Mouse (Mus musculus): ENCODE results near the gene Tpm4.

Tpm4 gene

DNA sequence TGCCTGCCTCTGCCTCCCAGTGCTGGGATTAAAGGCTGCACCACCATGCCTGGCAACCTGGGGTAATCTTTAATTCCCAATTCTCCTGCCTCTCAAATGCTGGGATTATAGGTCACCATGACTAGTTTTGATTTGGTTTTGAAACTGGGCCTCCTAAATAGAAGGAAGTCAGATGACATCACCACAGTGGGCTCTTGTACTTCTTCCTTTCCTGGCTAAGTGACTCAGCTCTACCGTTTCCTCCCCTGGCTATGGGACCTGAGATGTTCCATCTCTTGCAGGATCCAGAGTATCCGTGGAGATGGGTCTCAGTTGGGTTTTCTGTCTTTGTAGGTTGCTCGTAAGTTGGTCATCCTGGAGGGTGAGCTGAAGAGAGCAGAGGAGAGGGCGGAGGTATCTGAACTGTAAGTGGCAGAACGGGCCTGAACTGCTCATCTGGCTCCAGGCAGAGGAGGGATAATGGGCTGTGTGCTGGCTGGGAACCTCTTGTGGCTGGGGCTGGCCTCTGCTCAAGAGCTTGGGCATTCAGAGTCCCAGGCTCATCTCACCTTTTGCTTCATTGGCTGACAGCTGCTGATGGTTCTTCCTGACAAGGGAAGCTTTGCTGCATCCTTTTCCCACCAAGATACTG is 9.7 kb downstream of the Tpm4 start:
- no peak for DNase-seq

DNA sequence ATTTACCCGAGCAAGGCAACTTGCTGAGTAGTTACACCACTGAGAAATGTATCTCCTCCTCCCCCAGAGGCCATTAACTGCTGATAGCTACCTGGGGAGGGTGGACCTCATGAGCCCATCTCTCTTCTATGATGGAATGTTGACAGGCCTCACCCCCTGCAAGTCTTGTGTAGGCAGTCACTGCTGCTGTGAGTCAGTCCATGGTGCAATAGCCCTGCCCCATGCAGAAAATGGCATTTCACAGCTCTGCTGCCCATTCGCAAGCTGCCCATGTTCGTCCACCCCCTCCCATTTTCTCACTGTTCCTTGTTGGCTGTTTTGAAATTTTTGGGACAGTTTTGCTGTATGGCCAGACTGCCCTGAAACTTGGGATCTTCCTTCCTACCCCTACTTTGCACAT is 10.7 kb downstream of the Tpm4 start:
- no peak for DNase-seq

DNA sequence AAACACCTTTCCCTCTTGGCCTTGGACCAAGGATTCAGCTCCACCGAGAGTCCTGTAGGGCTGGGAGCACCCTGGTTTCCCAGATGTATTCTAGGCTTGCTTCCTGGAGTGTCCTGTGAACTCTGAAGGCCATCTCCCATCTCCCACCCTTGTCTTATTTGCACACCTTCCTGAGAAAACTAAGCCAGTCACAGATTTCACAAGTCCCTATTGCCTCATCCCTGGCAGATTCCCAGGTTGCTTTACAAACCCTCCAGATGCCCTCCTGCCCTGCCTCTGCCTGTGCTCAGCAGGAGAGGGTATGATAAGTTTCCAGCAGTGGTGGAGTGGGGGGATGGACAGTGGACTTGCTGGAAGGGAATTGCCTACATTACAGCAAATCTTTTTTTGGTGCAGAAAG is 11.3 kb downstream of the Tpm4 start:
- DNase-seq: no peak

DNA sequence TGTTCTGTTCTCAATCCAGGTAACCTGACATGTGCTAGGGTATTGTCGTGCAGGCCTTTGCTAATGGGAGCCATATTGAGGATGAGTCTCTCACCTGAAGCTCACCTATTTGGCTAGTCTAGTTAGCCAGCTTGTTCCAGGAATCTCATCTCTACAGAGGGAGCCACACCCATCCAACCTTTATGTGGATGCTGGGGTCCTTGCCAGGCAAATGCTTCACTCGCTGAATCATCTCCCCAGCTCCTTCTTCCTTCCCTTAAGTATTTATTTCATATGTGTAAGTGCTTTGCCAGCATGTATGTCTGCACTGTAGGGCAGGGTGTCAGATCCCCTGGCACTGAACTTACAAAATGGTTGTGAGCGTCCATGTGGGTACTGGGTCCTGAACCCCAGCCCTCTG is 11.8 kb downstream of the Tpm4 start:
- DNase-seq: no peak

- no peak for DNase-seq
Observed at GRCm38 (mm10) chr8:72147266-72147665, 12.5 kb downstream of the Tpm4 start.

DNA sequence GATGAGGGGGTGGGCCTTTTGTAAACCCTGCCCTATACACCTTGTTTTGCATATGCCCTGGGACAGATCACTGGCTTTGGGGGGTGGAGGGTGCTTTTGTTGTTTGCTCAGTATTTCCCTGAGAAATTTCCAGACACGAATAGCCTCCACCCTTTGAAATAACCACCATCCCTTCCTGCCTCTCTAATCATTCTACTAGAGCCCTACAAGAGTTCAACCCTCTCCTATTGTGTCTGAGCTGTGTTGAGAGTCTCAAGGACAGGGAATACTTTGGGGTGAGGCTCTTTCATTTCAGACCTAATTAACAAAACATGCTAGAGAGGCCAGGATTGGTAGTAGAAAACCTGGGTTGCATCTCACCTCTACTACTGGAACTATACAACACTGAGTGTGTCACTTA is 14.3 kb downstream of the Tpm4 start:
- no peak for DNase-seq

- no peak for DNase-seq
Observed at GRCm38 (mm10) chr8:72151418-72152078, 16.8 kb downstream of the Tpm4 start.

- no peak for DNase-seq
Observed at GRCm38 (mm10) chr8:72153382-72153781, 18.6 kb downstream of the Tpm4 start.

GRCm38 (mm10) chr8:72158096-72158495 is 23.3 kb downstream of the Tpm4 start:
- no peak for DNase-seq

- no peak for DNase-seq
Observed at GRCm38 (mm10) chr8:72158726-72159125, 24.0 kb downstream of the Tpm4 start.

DNA sequence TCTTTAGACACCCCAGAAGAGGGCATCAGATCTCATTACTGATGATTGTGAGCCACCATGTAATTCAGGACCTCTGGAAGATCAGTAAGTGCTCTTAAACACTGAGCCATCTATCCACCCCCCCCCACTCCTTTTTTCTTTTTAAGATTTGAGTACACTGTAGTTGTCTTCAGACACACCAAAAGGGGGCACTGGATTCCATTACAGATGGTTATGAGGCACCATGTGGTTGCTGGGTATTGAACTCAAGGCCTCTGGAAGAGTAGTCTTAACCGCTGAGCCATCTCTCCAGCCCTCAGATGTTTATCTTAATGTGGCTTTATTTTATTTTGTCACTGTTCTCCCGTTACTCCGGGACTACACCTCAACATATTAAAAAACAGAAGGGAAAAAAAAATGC is 25.2 kb downstream of the Tpm4 start:
- DNase-seq: no peak

DNA sequence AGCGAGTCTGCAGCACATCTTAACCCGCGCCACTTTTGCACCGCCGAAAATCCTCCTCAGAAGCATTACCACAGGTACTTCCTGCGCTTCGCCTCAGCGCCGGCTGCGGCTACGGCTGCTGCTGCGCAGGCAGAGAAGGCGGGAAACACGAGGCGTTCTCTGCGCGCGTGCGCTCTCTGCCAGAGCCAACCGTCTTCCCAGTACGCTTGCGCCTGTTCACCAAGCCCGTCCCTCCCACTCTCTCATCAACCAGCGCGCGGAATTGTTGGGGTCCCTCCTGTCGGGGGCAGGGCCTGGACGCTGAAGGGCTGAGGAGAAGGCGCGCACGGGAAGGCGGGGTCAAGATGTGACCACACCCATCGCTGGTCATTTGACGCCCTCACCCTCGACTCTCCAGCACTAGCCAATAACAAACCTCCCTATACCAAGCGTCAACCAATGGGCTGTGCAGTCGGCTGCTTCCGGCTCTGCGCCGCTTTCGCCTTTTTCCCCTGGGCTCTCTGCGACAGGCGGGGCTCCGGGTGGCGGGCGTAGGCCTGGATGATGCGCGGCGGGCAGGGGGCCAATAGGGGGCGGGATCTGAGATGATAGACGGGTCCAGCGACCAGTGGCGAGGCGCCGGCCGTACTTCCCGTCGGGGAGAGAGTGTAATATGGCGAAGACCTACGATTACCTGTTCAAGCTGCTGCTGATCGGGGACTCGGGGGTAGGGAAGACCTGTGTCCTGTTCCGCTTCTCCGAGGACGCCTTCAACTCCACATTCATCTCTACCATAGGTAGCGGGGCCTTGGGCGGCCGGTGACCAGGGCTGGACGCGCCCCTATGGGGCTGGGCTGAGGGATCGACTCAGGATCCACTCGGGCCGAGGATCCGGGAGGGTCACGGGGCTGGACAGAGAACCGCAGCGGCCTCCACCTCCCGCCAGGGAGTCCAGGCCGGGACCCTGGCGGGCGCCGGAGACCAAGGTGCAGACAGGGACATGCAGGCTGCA is 26.2 kb downstream of the Tpm4 start, which contains the start of gene Rab8a:
Gene Rab8a (plus strand): TSS at position 494 of the 991 bp plus-strand sequence.
- DNase-seq: peak; percentile 100

- DNase-seq: peak in 1 of 2 experiments; percentile 41
Observed at GRCm38 (mm10) chr8:72162821-72163220, 28.0 kb downstream of the Tpm4 start.

DNA sequence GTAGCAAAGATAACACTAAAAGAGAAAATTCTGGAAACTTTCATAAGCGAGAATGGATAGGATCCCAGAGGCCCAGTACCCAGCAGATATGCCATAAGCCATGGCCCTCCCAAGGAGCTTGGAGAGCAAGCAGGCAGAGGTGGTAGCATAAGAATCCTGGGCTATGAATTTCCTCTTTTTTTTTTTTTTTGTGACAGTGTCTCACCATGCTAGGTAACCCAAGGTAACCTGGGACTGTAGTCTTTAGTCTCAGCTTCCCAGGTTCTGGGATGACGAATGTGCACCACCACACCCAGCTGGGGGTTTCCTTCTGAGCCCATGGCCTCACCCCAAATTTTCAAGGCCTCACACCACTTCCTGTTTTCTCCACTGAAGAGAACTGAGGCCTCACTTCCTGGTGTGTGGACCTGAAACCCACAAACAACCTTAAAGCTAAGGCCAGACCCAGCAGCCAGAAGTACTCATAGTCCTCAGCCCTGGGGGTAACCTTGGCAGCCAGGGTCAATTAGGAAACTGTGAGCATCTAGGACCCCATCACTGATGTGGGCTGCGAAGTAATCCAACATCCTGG is 34.4 kb downstream of the Tpm4 start:
- peak in 1 of 2 experiments; percentile 49 for DNase-seq

- DNase-seq: no peak
Observed at GRCm38 (mm10) chr8:72169681-72170249, 35.0 kb downstream of the Tpm4 start.

DNA sequence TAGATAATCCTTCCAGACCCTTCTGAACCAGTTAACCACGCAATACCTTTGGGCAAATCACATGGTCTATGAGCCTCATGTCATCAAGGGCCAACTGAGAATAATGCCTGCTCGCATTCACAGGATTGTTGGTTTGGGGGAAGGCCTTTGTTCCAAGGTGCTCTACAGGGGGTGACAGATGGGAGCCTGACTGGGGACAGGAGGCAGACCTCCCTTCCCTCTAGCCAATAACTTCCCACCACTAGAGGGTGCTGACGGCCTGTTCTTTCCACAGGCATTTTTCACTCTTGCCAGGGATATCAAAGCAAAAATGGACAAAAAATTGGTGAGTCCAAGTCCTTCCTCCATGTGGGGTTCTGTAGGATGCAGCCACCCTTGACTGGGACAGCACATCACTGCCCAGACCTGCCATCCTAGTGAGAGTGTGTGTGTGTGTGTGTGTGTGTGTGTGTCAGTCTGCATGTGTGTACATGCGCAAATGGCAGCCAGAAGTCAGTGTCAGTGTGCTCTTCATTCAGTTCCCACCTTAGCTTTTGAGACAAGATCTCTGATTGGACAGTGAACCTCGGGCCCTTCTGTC is 42.7 kb downstream of the Tpm4 start:
- peak in 1 of 2 experiments; percentile 44 for DNase-seq

- DNase-seq: no peak
Observed at GRCm38 (mm10) chr8:72183554-72184202, 48.9 kb downstream of the Tpm4 start.

DNA sequence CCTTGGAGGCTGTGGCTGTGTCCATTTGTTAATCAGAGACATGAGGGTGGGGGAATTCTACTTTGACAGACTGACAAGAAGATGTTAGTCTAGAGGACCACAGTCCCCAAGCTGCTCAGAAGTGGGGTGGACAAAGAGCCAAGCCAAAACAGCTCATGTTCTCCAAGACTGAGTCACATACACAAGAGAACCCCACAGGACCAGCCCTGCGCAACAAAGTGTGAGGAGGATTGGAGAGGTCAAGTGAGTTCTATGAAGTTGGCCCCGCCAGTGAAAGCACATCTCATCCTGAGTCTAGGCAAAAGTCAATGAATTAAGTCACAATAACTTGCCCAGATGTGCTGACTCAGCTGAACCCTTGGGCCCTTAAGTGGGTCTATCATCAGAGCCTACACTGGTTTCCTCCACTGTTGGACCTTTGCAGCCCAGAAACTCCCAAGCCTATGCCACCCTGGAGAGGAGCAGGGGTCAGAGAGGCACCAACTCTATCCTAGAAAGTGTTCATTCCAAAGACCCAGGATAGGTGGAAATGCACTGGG is 53.1 kb downstream of the Tpm4 start:
- DNase-seq: no peak

DNA sequence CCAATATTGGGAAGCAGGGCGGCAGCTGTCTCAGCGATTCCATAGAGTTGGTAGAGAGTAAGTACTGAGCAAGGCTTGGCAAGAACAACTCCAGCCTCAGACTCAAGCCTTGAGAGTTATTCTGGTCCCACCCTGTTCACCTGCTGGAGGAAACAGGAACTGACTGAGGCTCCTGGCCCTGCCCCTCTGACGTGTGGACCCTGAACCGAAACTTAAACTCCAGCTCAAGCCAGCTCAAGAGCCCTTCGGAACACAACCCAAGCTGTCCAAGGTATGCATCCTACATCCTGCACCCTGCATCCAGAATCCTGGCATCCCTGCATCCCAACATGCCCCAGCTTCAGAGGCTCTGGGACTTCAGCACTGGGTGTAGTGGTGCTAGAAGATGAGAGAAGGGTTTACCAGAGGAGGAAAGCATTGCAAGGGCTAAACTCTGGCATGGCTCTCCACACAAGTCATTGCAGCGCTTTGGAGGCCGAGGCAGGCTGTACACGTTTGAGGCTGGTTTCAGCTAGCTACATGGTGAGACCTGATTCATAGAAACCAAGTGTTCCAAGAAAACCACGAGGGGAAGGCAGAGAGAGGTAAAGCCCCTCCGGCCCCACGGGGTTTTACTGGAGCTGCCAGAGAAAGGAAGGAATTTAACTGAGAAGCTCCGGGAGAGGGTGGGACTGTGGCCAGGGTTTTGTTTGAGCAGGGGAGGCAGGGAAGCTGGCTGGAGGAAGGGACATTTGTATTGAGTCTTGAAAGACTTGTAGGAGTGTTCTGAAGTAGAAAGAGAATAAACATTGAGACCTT is 54.8 kb downstream of the Tpm4 start, which contains the start of gene Hsh2d:
Gene Hsh2d (plus strand): TSS at position 222 of the 798 bp plus-strand sequence.
- DNase-seq: peak; percentile 34 to 57

DNA sequence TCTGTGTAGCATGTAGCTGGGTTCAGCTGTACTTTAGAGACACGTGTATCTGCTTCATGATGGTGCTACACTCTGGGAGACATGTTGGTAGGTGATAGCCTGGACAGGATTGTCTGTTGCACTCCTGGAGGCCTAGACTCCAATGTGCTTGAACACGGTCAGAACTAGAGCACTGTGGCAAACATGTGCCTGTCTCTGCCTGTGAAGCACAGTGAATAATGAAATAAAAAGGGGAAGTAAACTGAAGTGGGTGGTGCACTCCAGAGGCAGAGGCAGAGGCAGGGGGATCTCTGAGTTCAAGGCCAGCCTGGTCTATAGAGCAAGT is 55.4 kb downstream of the Tpm4 start:
- DNase-seq: no peak

DNA sequence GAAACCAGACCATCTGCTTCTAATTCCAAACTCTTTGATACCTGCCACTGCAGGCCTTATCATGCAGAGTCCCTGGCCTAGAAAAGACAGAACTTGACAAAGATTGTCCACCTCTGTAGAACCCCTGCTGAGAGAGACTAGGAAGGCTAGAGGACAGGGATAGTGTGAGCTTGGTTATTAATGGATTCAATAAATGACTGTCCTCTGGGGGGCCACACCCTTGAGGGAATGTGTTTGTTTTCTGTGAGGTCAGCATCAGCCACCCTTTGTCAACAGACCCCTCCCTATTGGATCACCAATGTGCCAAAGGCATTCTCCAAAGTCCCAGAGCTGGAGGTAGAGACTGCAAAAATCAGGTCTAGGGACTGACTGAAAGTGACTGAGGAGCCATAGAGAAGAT is 57.3 kb downstream of the Tpm4 start:
- no peak for DNase-seq

Measured in thymus, adult 18-20 months (tissue).